Comparison of ENCODE assay signal across 22 mouse cellular contexts in the genomic region with DNA sequence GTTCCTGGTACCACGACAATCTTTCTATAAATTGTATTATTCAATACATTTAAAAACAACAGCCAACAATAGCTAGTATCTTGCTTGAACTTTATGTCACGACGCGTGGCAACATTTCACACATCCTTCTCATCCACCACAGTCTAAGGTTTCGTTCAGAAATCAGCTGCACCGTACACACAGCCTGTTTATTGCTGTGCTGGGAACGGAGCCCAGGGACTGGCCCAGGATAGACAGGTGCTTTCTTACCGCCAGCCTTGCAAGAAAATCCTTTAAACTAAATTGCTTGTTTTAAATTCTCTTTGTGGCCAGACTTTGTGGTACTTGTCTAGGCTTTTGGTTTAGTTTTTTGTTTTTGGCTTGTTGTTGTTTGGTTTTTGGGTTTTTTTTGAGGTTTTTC.
DNase-seq lines count a peak whose midpoint lies in the region; ATAC-seq and TF ChIP-seq lines count a peak whose summit lies in the region.
"Had no signal": no experiment of that assay in that cellular context is flagged by ENCODE, and none has a peak within 500 bp of the region (broad histone marks: within the 10 kb centered on the region; RNA-seq: fewer than 3 reads in every experiment).

No protein-coding gene starts in this region.

- H3K9ac ChIP-seq in forebrain, embryonic 12.5 days = no peak overlapping the region
- H3K9ac ChIP-seq in forebrain, embryonic 15.5 days (replicated peaks) = no peak overlapping the region
- H3K9ac ChIP-seq in lung, embryonic 14.5 days = no peak overlapping the region
- H3K9ac ChIP-seq in neural tube, embryonic 13.5 days = no peak overlapping the region
- H3K9ac ChIP-seq in neural tube, embryonic 15.5 days (replicated peaks) = no peak overlapping the region
- H3K9ac ChIP-seq in kidney, embryonic 14.5 days (ENCODE audit: low read depth, low read length) = no peak overlapping the region
- H3K9ac ChIP-seq: embryonic facial prominence, embryonic 13.5 days; hindbrain, embryonic 15.5 days had no signal

- H3K4me1 ChIP-seq in forebrain, embryonic 12.5 days = peaks cover 45% of the 10 kb centered on the region
- H3K4me1 ChIP-seq in forebrain, embryonic 15.5 days = peaks cover 44% of the 10 kb centered on the region
- peaks cover 31% of the 10 kb centered on the region for H3K4me1 ChIP-seq in lung, embryonic 14.5 days (ENCODE audit: insufficient read depth)
- peaks cover 10% of the 10 kb centered on the region for H3K4me1 ChIP-seq in lung, adult 2 months (ENCODE audit: control insufficient read depth, insufficient read depth, low read length)
- H3K4me1 ChIP-seq in neural tube, embryonic 13.5 days (replicated peaks) = peaks cover 55% of the 10 kb centered on the region
- H3K4me1 ChIP-seq in neural tube, embryonic 15.5 days = peaks cover 39% of the 10 kb centered on the region
- peaks cover 19% of the 10 kb centered on the region for H3K4me1 ChIP-seq in kidney, embryonic 14.5 days (ENCODE audit: control insufficient read depth, insufficient read depth, low read length)

- peaks cover 3% of the 10 kb centered on the region; the same call in 1 of the 2 replicates for H3K9me3 ChIP-seq in forebrain, embryonic 12.5 days
- no peaks in the 10 kb centered on the region for H3K9me3 ChIP-seq in forebrain, embryonic 15.5 days
- H3K9me3 ChIP-seq in lung, embryonic 14.5 days (ENCODE audit: low read depth, low read length) = no peaks in the 10 kb centered on the region
- no peaks in the 10 kb centered on the region for H3K9me3 ChIP-seq in neural tube, embryonic 13.5 days
- H3K9me3 ChIP-seq in neural tube, embryonic 15.5 days (replicated peaks) = no peaks in the 10 kb centered on the region
- no peaks in the 10 kb centered on the region for H3K9me3 ChIP-seq in kidney, embryonic 14.5 days (ENCODE audit: control insufficient read depth, low read length)
- H3K9me3 ChIP-seq: hindbrain, embryonic 15.5 days had no signal

- no peak for TF ChIP-seq POLR2A in lung, adult 2 months (IDR thresholded peaks at IDR 0.05; ENCODE audit: borderline replicate concordance, extremely low read depth, low read depth, low read length)

- WGBS in forebrain, embryonic 12.5 days = 81% methylated on average over 8 of the region's 8 CpGs
- 59% methylated on average over 8 of the region's 8 CpGs for WGBS in forebrain, embryonic 15.5 days
- WGBS in lung, embryonic 14.5 days = 66% methylated on average over 8 of the region's 8 CpGs
- WGBS in lung, adult 2 months = 82% methylated on average over 8 of the region's 8 CpGs
- 78% methylated on average over 8 of the region's 8 CpGs for WGBS in neural tube, embryonic 13.5 days
- WGBS in neural tube, embryonic 15.5 days = 73% methylated on average over 8 of the region's 8 CpGs
- 82% methylated on average over 8 of the region's 8 CpGs for WGBS in kidney, embryonic 14.5 days

- H3K4me3 ChIP-seq in forebrain, embryonic 12.5 days (replicated peaks) = no peak overlapping the region
- H3K4me3 ChIP-seq in forebrain, embryonic 15.5 days = no peak overlapping the region
- H3K4me3 ChIP-seq in lung, embryonic 14.5 days (ENCODE audit: low read depth, low read length) = no peak overlapping the region
- H3K4me3 ChIP-seq in lung, adult 2 months (replicated peaks; ENCODE audit: extremely low read depth, low read depth, low read length) = no peak overlapping the region
- no peak overlapping the region for H3K4me3 ChIP-seq in neural tube, embryonic 13.5 days
- no peak overlapping the region for H3K4me3 ChIP-seq in neural tube, embryonic 15.5 days (replicated peaks)
- no peak overlapping the region for H3K4me3 ChIP-seq in kidney, embryonic 14.5 days (ENCODE audit: low read length)

- peak overlapping the region; percentile 21; the same call in 1 of the 2 replicates for H3K4me2 ChIP-seq in forebrain, embryonic 12.5 days
- H3K4me2 ChIP-seq in forebrain, embryonic 15.5 days (replicated peaks) = no peak overlapping the region
- H3K4me2 ChIP-seq in lung, embryonic 14.5 days = peak overlapping the region; percentile 86
- H3K4me2 ChIP-seq in neural tube, embryonic 13.5 days = peak overlapping the region; percentile 83
- no peak overlapping the region for H3K4me2 ChIP-seq in neural tube, embryonic 15.5 days
- H3K4me2 ChIP-seq in kidney, embryonic 14.5 days (replicated peaks; ENCODE audit: low read depth, low read length) = no peak overlapping the region
- H3K4me2 ChIP-seq: liver, embryonic 11.5 days had no signal

- no peak for TF ChIP-seq CTCF in lung, embryonic 14.5 days (IDR thresholded peaks at IDR 0.05; ENCODE audit: low read depth)
- no peak for TF ChIP-seq CTCF in lung, adult 2 months (IDR thresholded peaks at IDR 0.05; ENCODE audit: insufficient read depth, low read length)

- peaks cover 26% of the 10 kb centered on the region for H3K36me3 ChIP-seq in forebrain, embryonic 12.5 days (replicated peaks)
- H3K36me3 ChIP-seq in forebrain, embryonic 15.5 days = peaks cover 3% of the 10 kb centered on the region; the same call in 1 of the 2 replicates
- peaks cover 30% of the 10 kb centered on the region for H3K36me3 ChIP-seq in lung, embryonic 14.5 days (ENCODE audit: insufficient read depth)
- peaks cover 20% of the 10 kb centered on the region for H3K36me3 ChIP-seq in neural tube, embryonic 13.5 days
- peaks cover 9% of the 10 kb centered on the region for H3K36me3 ChIP-seq in neural tube, embryonic 15.5 days
- peaks cover 23% of the 10 kb centered on the region for H3K36me3 ChIP-seq in kidney, embryonic 14.5 days (ENCODE audit: control insufficient read depth, insufficient read depth, low read length)
- H3K36me3 ChIP-seq: hindbrain, embryonic 15.5 days had no signal

- no peak overlapping the region for H3K27ac ChIP-seq in forebrain, embryonic 12.5 days
- H3K27ac ChIP-seq in forebrain, embryonic 15.5 days (replicated peaks) = no peak overlapping the region
- H3K27ac ChIP-seq in lung, embryonic 14.5 days (ENCODE audit: low read depth) = no peak overlapping the region
- no peak overlapping the region for H3K27ac ChIP-seq in neural tube, embryonic 13.5 days (replicated peaks)
- no peak overlapping the region for H3K27ac ChIP-seq in neural tube, embryonic 15.5 days (replicated peaks)
- no peak overlapping the region for H3K27ac ChIP-seq in kidney, embryonic 14.5 days (ENCODE audit: low read depth, low read length)
- H3K27ac ChIP-seq: embryonic facial prominence, embryonic 13.5 days; heart, embryonic 13.5 days; hindbrain, embryonic 15.5 days; macrophage had no signal

- DNase-seq in lung, embryonic 14.5 days = no peak
- no peak for DNase-seq in lung, adult 2 months
- no peak for DNase-seq in adrenal gland, adult 2 months
- DNase-seq: adrenal gland, postnatal 25 days; cerebellum, adult 11-12 months; cerebellum, postnatal 14 days; heart, postnatal 36 days; kidney, adult 18-20 months; kidney, postnatal 25 days; lung, adult 18-20 months; right cerebral cortex, postnatal 14 days had no signal

- no peaks in the 10 kb centered on the region for H3K27me3 ChIP-seq in forebrain, embryonic 12.5 days
- H3K27me3 ChIP-seq in forebrain, embryonic 15.5 days = no peaks in the 10 kb centered on the region
- H3K27me3 ChIP-seq in lung, embryonic 14.5 days (ENCODE audit: insufficient read depth, low read length) = no peaks in the 10 kb centered on the region
- no peaks in the 10 kb centered on the region for H3K27me3 ChIP-seq in neural tube, embryonic 13.5 days
- no peaks in the 10 kb centered on the region for H3K27me3 ChIP-seq in neural tube, embryonic 15.5 days (replicated peaks)
- H3K27me3 ChIP-seq in kidney, embryonic 14.5 days (ENCODE audit: control insufficient read depth, insufficient read depth, low read length) = no peaks in the 10 kb centered on the region
- H3K27me3 ChIP-seq: CH12.LX; embryonic facial prominence, embryonic 13.5 days; heart, embryonic 13.5 days; hindbrain, embryonic 15.5 days had no signal

- ATAC-seq in forebrain, embryonic 12.5 days (ENCODE audit: low FRiP score) = no peak
- no peak for ATAC-seq in forebrain, embryonic 15.5 days (replicated peaks)
- ATAC-seq in lung, embryonic 14.5 days (ENCODE audit: insufficient read depth) = no peak
- no peak for ATAC-seq in neural tube, embryonic 13.5 days (ENCODE audit: low read depth)
- no peak for ATAC-seq in neural tube, embryonic 15.5 days (ENCODE audit: low FRiP score)
- ATAC-seq in kidney, embryonic 14.5 days (ENCODE audit: low FRiP score, low TSS enrichment) = no peak

Comparison
In these comparisons a context has a peak if more than half of its experiments do, and no peak if none do; other contexts are left out.
1. H3K4me2 ChIP-seq: peak in forebrain, embryonic 12.5 days (single experiment), lung, embryonic 14.5 days (single experiment) and neural tube, embryonic 13.5 days (single experiment); none in forebrain, embryonic 15.5 days (single experiment), neural tube, embryonic 15.5 days (single experiment) and kidney, embryonic 14.5 days (single experiment).